In the genomic region with DNA sequence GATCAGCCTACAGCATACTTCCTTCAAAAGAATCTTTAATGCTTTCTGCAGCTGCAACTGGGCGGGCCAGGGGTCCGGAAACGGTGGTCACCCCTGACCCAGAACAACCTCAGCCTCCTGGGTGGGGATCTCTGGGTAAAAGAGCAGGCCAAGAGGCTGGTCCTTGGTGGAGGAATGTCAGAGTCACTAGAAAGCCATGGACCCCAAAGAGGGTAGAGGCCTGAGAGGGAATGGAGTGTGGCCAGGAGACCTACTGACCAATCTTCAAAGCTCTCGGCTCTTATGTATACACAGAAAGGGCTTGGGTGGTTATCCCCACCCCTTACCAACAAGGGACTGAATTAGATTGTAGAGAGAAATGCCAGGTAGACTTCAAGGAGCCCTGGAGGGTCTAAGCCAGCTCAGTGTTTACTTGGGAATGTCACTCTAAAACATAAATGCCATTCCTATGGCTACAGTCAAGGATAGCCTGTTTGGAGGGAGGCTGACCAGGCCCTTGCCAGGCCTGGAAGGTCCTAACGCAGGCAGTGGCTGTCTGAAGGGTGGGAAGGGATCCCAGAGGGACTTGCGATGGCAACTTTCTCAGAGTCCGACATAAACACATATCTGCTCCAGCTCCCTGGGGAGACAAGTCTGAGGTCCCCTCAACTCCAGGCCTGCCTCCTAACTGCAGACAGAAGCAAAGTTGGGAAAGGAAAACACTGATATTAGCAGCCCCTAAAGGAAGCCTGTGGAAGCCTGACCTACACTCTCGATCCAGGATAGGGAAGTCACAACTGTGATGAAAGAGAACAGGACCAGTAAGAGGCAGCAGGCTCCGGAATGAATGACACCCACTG, we compare ENCODE assay signal across 11 mouse cellular contexts.
DNase-seq lines count a peak whose midpoint lies in the region; ATAC-seq and TF ChIP-seq lines count a peak whose summit lies in the region.
"Had no signal": no experiment of that assay in that cellular context is flagged by ENCODE, and none has a peak within 500 bp of the region (broad histone marks: within the 10 kb centered on the region; RNA-seq: fewer than 3 reads in every experiment).

No protein-coding gene starts in this region.

- peaks cover 100% of the 10 kb centered on the region for H3K4me1 ChIP-seq in embryonic facial prominence, embryonic 10.5 days
- H3K4me1 ChIP-seq in embryonic facial prominence, embryonic 13.5 days, result peaks cover 95% of the 10 kb centered on the region
- H3K4me1 ChIP-seq in hindbrain, postnatal 0 days (ENCODE audit: insufficient read depth, low read length), result peaks cover 24% of the 10 kb centered on the region
- peaks cover 45% of the 10 kb centered on the region for H3K4me1 ChIP-seq in liver, embryonic 11.5 days (replicated peaks; ENCODE audit: control insufficient read depth, insufficient read depth, low read length)

- no peak for ATAC-seq in embryonic facial prominence, embryonic 13.5 days (ENCODE audit: insufficient number of reproducible peaks, insufficient read depth, low FRiP score, low TSS enrichment, low read depth)
- no peak for ATAC-seq in hindbrain, postnatal 0 days
- no peak for ATAC-seq in liver, embryonic 11.5 days (replicated peaks; ENCODE audit: low FRiP score)
- ATAC-seq in megakaryocyte progenitor cell, adult 5-6 weeks (replicated peaks; ENCODE audit: poor library complexity), result no peak

- no peak overlapping the region for H3K4me2 ChIP-seq in embryonic facial prominence, embryonic 13.5 days
- no peak overlapping the region for H3K4me2 ChIP-seq in hindbrain, postnatal 0 days (ENCODE audit: low read depth, low read length)
- peak overlapping the region; percentile 33 for H3K4me2 ChIP-seq in liver, embryonic 11.5 days
- H3K4me2 ChIP-seq: forebrain, embryonic 12.5 days; neural tube, embryonic 12.5 days had no signal

- no peak overlapping the region for H3K9ac ChIP-seq in embryonic facial prominence, embryonic 13.5 days
- H3K9ac ChIP-seq in hindbrain, postnatal 0 days (replicated peaks; ENCODE audit: low read length), result no peak overlapping the region
- H3K9ac ChIP-seq in liver, embryonic 11.5 days (ENCODE audit: low read depth, low read length), result no peak overlapping the region
- H3K9ac ChIP-seq: forebrain, embryonic 12.5 days; neural tube, embryonic 12.5 days had no signal

- no peak for TF ChIP-seq CTCF in hindbrain, postnatal 0 days (IDR thresholded peaks at IDR 0.05; ENCODE audit: low read depth)

- WGBS in embryonic facial prominence, embryonic 10.5 days, result 81% methylated on average over 9 of the region's 9 CpGs
- 73% methylated on average over 9 of the region's 9 CpGs for WGBS in embryonic facial prominence, embryonic 13.5 days
- 77% methylated on average over 9 of the region's 9 CpGs for WGBS in hindbrain, postnatal 0 days
- WGBS in liver, embryonic 11.5 days, result 69% methylated on average over 9 of the region's 9 CpGs

- peaks cover 20% of the 10 kb centered on the region for H3K27me3 ChIP-seq in embryonic facial prominence, embryonic 10.5 days (replicated peaks; ENCODE audit: low read depth, poor library complexity, severe bottlenecking)
- no peaks in the 10 kb centered on the region for H3K27me3 ChIP-seq in embryonic facial prominence, embryonic 13.5 days
- H3K27me3 ChIP-seq in hindbrain, postnatal 0 days (ENCODE audit: insufficient read depth, low read length), result peaks cover 6% of the 10 kb centered on the region; the same call in 1 of the 2 replicates
- peaks cover 14% of the 10 kb centered on the region for H3K27me3 ChIP-seq in liver, embryonic 11.5 days (replicated peaks; ENCODE audit: control insufficient read depth, insufficient read depth, low read length)
- H3K27me3 ChIP-seq: Patski had no signal

- peak overlapping the region; percentile 85 for H3K27ac ChIP-seq in embryonic facial prominence, embryonic 10.5 days (replicated peaks)
- peak overlapping the region; percentile 78 for H3K27ac ChIP-seq in embryonic facial prominence, embryonic 13.5 days
- peak overlapping the region; percentile 64; the same call in 1 of the 2 replicates for H3K27ac ChIP-seq in hindbrain, postnatal 0 days
- peak overlapping the region; percentile 71 for H3K27ac ChIP-seq in liver, embryonic 11.5 days (ENCODE audit: low read depth, low read length)
- H3K27ac ChIP-seq: neural tube, embryonic 12.5 days had no signal

- H3K36me3 ChIP-seq in embryonic facial prominence, embryonic 10.5 days (replicated peaks), result no peaks in the 10 kb centered on the region
- H3K36me3 ChIP-seq in embryonic facial prominence, embryonic 13.5 days, result no peaks in the 10 kb centered on the region
- no peaks in the 10 kb centered on the region for H3K36me3 ChIP-seq in hindbrain, postnatal 0 days (ENCODE audit: insufficient read depth, low read length)
- H3K36me3 ChIP-seq in liver, embryonic 11.5 days (ENCODE audit: control insufficient read depth, insufficient read depth, low read length), result no peaks in the 10 kb centered on the region
- H3K36me3 ChIP-seq: forebrain, embryonic 12.5 days; neural tube, embryonic 12.5 days had no signal

- no peak for DNase-seq in embryonic facial prominence, embryonic 10.5 days (ENCODE audit: low spot score)
- DNase-seq in hindbrain, postnatal 0 days (ENCODE audit: low spot score), result no peak
- no peak for DNase-seq in liver, embryonic 11.5 days (ENCODE audit: low spot score)
- no peak for DNase-seq in thymus, postnatal 10 days (ENCODE audit: low spot score in 2 of 2)
- DNase-seq in testis, postnatal 14 days (ENCODE audit: low spot score), result no peak
- no peak for DNase-seq in ovary, adult 18-20 months (ENCODE audit: low spot score)

- 0 out of 2 replicates have a peak overlapping the region, but pooled peaks have one; percentile 38 for H3K4me3 ChIP-seq in embryonic facial prominence, embryonic 10.5 days
- no peak overlapping the region for H3K4me3 ChIP-seq in embryonic facial prominence, embryonic 13.5 days
- no peak overlapping the region for H3K4me3 ChIP-seq in hindbrain, postnatal 0 days (ENCODE audit: low read length)
- no peak overlapping the region for H3K4me3 ChIP-seq in liver, embryonic 11.5 days (ENCODE audit: low read depth, low read length)
- H3K4me3 ChIP-seq: forebrain, embryonic 12.5 days; neural tube, embryonic 12.5 days had no signal

- H3K9me3 ChIP-seq in embryonic facial prominence, embryonic 10.5 days, result no peaks in the 10 kb centered on the region
- H3K9me3 ChIP-seq in embryonic facial prominence, embryonic 13.5 days, result no peaks in the 10 kb centered on the region
- no peaks in the 10 kb centered on the region for H3K9me3 ChIP-seq in hindbrain, postnatal 0 days (ENCODE audit: low read length)
- H3K9me3 ChIP-seq in liver, embryonic 11.5 days (ENCODE audit: control insufficient read depth, low read length), result no peaks in the 10 kb centered on the region
- H3K9me3 ChIP-seq: forebrain, embryonic 12.5 days; neural tube, embryonic 12.5 days had no signal
